In the genomic region with DNA sequence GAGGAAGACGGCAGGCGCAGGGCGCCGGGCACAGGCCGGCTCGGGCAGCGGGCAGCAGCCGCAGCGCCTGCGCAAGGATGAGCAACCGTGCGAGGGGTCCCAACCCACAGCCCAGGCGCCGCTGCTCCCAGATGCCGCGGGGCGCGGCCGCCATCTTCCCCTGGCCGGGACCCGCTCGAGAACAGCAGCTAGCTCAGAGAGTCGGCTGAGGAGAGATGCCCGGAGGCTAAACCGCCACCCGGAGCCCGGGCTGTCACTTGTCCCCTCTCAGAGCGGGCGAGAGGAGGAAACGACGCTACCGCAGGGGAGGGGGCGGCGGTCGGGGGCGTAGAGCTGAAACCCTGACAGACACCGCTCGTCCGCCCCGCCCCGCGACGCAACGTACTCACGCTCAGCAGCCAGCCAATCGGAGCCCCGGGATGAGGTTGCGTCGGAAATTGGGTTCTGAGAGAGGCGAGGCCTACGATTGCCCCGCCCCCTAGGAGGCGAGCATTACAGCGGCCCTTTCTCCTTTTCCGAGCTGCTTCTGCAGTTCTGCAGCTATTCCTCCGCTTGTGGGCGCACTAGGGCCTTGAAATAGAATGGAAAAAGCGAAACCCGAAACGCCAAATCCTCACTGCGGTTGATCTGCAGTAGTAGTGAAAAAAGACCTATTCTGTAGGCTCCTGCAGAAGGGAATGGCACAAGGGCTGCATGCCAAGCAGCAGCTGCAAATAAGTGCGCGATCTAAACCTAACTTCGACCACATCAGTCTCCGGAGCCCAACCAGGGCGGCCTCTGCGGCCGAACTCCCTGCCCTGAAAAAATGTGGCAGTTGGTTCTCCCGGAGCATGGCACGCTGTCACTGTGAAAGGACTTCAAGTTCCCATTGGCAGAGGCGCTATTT, we compare ENCODE assay signal across 7 mouse cellular contexts. TPM values are rescaled to one million over a fixed set of nuclear protein-coding genes. Genes with fewer than 3 reads are reported as not detected.
A peak's percentile ranks its signal among the peaks of the same experiment; 100 is the strongest.
DNase-seq lines count a peak whose midpoint lies in the region; ATAC-seq and TF ChIP-seq lines count a peak whose summit lies in the region.

A gene (minus strand): TSS at position 381 of the 886 bp plus-strand sequence.

- H3K4me2 ChIP-seq in intestine, postnatal 0 days (replicated peaks; ENCODE audit: low read depth): peak within 1 kb of the TSS; percentile 78
- peak within 1 kb of the TSS; percentile 68 for H3K4me2 ChIP-seq in midbrain, embryonic 12.5 days (replicated peaks)

- no peaks in the 10 kb centered on the region for H3K27me3 ChIP-seq in embryonic facial prominence, embryonic 10.5 days (replicated peaks; ENCODE audit: low read depth, poor library complexity, severe bottlenecking)
- no peaks in the 10 kb centered on the region for H3K27me3 ChIP-seq in intestine, postnatal 0 days (replicated peaks; ENCODE audit: control insufficient read depth, insufficient read depth, low read length)
- H3K27me3 ChIP-seq in midbrain, embryonic 12.5 days: no peaks in the 10 kb centered on the region
- H3K27me3 ChIP-seq in small intestine, adult 2 months (ENCODE audit: control insufficient read depth, insufficient read depth, low read length): no peaks in the 10 kb centered on the region

- H3K9ac ChIP-seq in intestine, postnatal 0 days (ENCODE audit: low read depth, low read length): peak within 1 kb of the TSS; percentile 92
- H3K9ac ChIP-seq in midbrain, embryonic 12.5 days (replicated peaks): peak within 1 kb of the TSS; percentile 81

- ATAC-seq in intestine, postnatal 0 days: peak; percentile 98
- ATAC-seq in midbrain, embryonic 12.5 days (ENCODE audit: low FRiP score, low read depth): peak; percentile 98

- peak; percentile 99 for DNase-seq in adrenal gland, postnatal 10 days
- DNase-seq in embryonic facial prominence, embryonic 10.5 days (ENCODE audit: low spot score): peak; percentile 100
- peak; percentile 84 for DNase-seq in gonadal fat pad, adult 2 months (ENCODE audit: low read depth)
- DNase-seq in left cerebral cortex, postnatal 4 days: peak; percentile 99

- peak within 1 kb of the TSS; percentile 89 for H3K4me3 ChIP-seq in embryonic facial prominence, embryonic 10.5 days
- H3K4me3 ChIP-seq in intestine, postnatal 0 days (ENCODE audit: low read depth, low read length): peak within 1 kb of the TSS; percentile 98
- peak within 1 kb of the TSS; percentile 94 for H3K4me3 ChIP-seq in midbrain, embryonic 12.5 days
- H3K4me3 ChIP-seq in small intestine, adult 2 months (ENCODE audit: low read depth, low read length): peak within 1 kb of the TSS; percentile 89

- H3K4me1 ChIP-seq in embryonic facial prominence, embryonic 10.5 days: peaks cover 8% of the 10 kb centered on the region
- no peaks in the 10 kb centered on the region for H3K4me1 ChIP-seq in intestine, postnatal 0 days (replicated peaks; ENCODE audit: control insufficient read depth, insufficient read depth, low read length)
- H3K4me1 ChIP-seq in midbrain, embryonic 12.5 days: peaks cover 16% of the 10 kb centered on the region
- peaks cover 3% of the 10 kb centered on the region; the same call in 1 of the 2 replicates for H3K4me1 ChIP-seq in small intestine, adult 2 months (ENCODE audit: control insufficient read depth, insufficient read depth, insufficient read length, low read length)

- peaks cover 3% of the 10 kb centered on the region; the same call in 1 of the 2 replicates for H3K36me3 ChIP-seq in embryonic facial prominence, embryonic 10.5 days (replicated peaks)
- H3K36me3 ChIP-seq in intestine, postnatal 0 days (ENCODE audit: control insufficient read depth, insufficient read depth): no peaks in the 10 kb centered on the region
- no peaks in the 10 kb centered on the region for H3K36me3 ChIP-seq in midbrain, embryonic 12.5 days
- H3K36me3 ChIP-seq in small intestine, adult 2 months (ENCODE audit: control insufficient read depth, insufficient read depth, low read length): no peaks in the 10 kb centered on the region

- intact Hi-C loops in left cerebral cortex, postnatal 4 days (cut with DNase I): loop anchor here (5.0 kb wide), 1 partner anchor 171 kb away; no protein-coding TSS in a partner anchor

- TF ChIP-seq CTCF in intestine, postnatal 0 days (IDR thresholded peaks at IDR 0.05; ENCODE audit: low read depth): peak; percentile 90
- peak; percentile 81; the same call in 1 of the 2 replicates for TF ChIP-seq CTCF in small intestine, adult 2 months (IDR thresholded peaks at IDR 0.05; ENCODE audit: extremely low read depth, insufficient read length, insufficient replicate concordance, low read depth, low read length)

- H3K9me3 ChIP-seq in embryonic facial prominence, embryonic 10.5 days: no peaks in the 10 kb centered on the region
- no peaks in the 10 kb centered on the region for H3K9me3 ChIP-seq in intestine, postnatal 0 days (ENCODE audit: control insufficient read depth)
- H3K9me3 ChIP-seq in midbrain, embryonic 12.5 days: no peaks in the 10 kb centered on the region

- peak; percentile 11; the same call in 1 of the 2 replicates for TF ChIP-seq POLR2A in small intestine, adult 2 months (IDR thresholded peaks at IDR 0.05; ENCODE audit: low read depth, low read length)

- H3K27ac ChIP-seq in embryonic facial prominence, embryonic 10.5 days (replicated peaks): peak within 1 kb of the TSS; percentile 93
- peak within 1 kb of the TSS; percentile 90 for H3K27ac ChIP-seq in intestine, postnatal 0 days (ENCODE audit: low read depth, low read length)
- H3K27ac ChIP-seq in midbrain, embryonic 12.5 days (replicated peaks): peak within 1 kb of the TSS; percentile 98
- peak within 1 kb of the TSS; percentile 87 for H3K27ac ChIP-seq in small intestine, adult 2 months (ENCODE audit: insufficient read depth, low read depth, low read length)

- WGBS in embryonic facial prominence, embryonic 10.5 days: under 1% methylated on average over 71 of the region's 71 CpGs
- WGBS in intestine, postnatal 0 days: under 1% methylated on average over 71 of the region's 71 CpGs
- WGBS in midbrain, embryonic 12.5 days: under 1% methylated on average over 70 of the region's 71 CpGs
- WGBS in small intestine, adult 2 months: under 1% methylated on average over 71 of the region's 71 CpGs

RNA-seq across cellular contexts. Expression of the gene that starts here (rescaled TPM):
- total RNA-seq in adrenal gland, postnatal 10 days (2021): 10 to 100 TPM; 15.1 to 22.2 TPM
- polyA plus RNA-seq in embryonic facial prominence, embryonic 10.5 days (2016; fragmentation: Nextera tagmentation; extraction: Ambion mirVana): 19.1 and 19.6 TPM in 2 replicates
- polyA plus RNA-seq in gonadal fat pad, adult 2 months (2012; rRNA removed): 10.4 and 10.5 TPM in 2 replicates
- 6.4 TPM in 2 replicates for polyA plus RNA-seq in intestine, postnatal 0 days (2015; fragmentation: Nextera tagmentation; extraction: Ambion mirVana)
- total RNA-seq in left cerebral cortex, postnatal 4 days (2021): 10 to 100 TPM; 35.9 to 36.9 TPM
- 31.3 and 36.3 TPM in 2 replicates for polyA plus RNA-seq in midbrain, embryonic 12.5 days (2016; fragmentation: Nextera tagmentation; extraction: Ambion mirVana)
- polyA plus RNA-seq in small intestine, adult 2 months (2012; rRNA removed): 2.5 and 3.8 TPM in 2 replicates

Comparison
In these comparisons a context has a peak if more than half of its experiments do, and no peak if none do; other contexts are left out.
1. Peak in every context shown above with its lines: DNase-seq, ATAC-seq, H3K4me3 ChIP-seq and H3K27ac ChIP-seq.